Mouse (Mus musculus) splenic B cell, adult 2 months (primary cell): ENCODE measurements around the gene Dnajc5.

ENCODE experiments used
- DNase-seq: peaks from one replicate; pipeline ENCODE4 v3.0.0-alpha.2; 2011; ENCODE audit warnings: low read depth, low spot score
- H3K27me3 ChIP-seq: 2 replicates; pipeline ENCODE4 v1.6.1; 2012; ENCODE audit warnings: mild to moderate bottlenecking, low read length, moderate library complexity, mixed read lengths; ENCODE audit not compliant: control insufficient read depth, poor library complexity, insufficient read depth, severe bottlenecking
- H3K36me3 ChIP-seq: 2 replicates; pipeline ENCODE4 v1.6.1; 2012; ENCODE audit warnings: mild to moderate bottlenecking, low read length, moderate library complexity, mixed read lengths; ENCODE audit not compliant: control insufficient read depth, poor library complexity, insufficient read depth, severe bottlenecking

The Dnajc5 gene

DNA sequence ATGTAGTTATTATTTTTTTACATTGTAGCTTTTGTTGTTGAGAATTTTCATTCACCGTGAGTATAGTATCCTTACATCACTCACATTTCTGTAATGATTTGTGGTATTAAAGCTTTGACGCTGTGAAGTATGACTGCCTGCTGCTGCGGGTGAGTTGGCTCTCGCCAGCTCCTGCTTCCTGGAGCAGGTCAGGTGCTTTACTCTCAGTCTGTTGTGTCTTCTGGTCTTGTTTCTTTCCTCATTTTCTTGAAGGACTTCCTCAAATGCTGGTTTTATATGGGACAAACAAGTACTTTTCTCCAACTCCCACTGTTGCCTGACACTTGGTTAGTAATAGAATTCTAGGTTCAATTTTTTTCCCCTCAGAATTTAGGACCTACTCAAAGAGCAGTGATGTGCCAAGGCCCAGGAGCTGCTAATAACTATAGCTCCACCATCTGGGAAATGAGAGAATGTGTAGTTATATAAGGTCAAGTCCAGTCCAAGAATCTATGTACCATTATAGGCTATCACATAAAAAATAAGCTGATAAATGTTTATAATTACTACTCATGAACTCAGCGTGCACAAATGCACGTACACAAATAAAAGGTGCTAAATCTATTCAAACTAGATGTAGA lies 21.6 kb downstream of the Dnajc5 start:
- Histone ChIP-seq H3K36me3 (peaks cover 5% of the 10 kb centered on the region; the same call in 1 of the 2 replicates), H3K27me3 (no peaks in the 10 kb centered on the region)
- DNase-seq: no peak

DNA sequence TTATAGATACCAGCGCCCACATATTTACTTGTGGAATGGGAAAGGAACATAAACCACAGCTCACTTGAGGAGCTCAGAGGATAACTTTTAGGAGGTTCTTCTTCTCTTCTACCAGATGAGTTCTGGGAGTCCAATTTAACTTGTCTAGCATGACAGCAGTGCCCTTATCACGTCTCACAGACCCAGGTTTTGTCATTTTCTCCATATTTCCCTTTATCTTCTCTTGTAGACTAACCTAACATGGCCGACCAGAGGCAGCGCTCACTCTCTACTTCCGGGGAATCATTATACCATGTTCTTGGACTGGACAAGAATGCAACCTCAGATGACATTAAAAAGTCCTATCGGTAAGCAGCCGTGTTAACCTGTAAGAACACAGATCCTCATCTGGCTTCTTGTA lies 25.9 kb downstream of the Dnajc5 start:
- Histone ChIP-seq H3K27me3 (no peaks in the 10 kb centered on the region), H3K36me3 (peaks cover 19% of the 10 kb centered on the region)
- no peak for DNase-seq

DNA sequence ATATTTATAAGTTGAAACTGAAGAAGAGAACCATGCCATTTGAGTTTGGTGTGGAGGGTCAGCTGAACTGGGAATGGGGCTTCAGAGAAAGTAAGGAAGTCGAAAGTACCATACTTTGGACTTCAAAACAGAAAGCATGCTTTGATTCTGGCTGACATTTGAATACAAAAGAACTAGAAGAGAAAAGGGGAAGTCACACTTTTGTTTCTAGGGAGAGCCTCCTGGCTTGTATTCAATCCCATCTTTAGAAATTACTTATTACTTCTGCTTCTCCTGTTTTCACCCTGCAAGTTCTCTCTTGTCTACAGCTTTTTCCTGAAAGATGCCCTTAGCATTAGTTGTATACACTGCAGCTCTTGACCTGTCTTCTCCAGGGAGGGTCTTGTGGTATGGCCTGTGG lies 27.9 kb downstream of the Dnajc5 start:
- DNase-seq: peak; percentile 18
- H3K27me3 ChIP-seq: no peaks in the 10 kb centered on the region
- H3K36me3 ChIP-seq: peaks cover 29% of the 10 kb centered on the region

DNA sequence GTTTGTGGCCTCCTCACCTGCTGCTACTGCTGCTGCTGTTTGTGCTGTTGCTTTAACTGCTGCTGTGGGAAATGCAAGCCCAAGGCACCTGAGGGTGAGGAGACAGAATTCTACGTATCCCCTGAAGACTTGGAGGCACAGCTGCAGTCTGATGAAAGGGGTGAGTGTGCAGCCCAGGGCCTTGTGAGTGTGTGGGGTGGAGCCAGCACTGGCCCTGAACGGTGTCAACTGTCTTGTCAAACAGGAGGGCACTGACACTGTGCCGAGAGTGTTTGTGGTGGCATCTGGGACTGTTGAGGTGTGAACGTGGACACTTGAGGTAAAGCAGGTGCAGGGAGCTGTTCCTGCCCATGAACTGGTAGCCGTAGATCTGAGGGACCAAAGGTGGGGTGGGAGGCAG lies 28.4 kb downstream of the Dnajc5 start:
- DNase-seq: no peak
- Histone ChIP-seq H3K27me3 (no peaks in the 10 kb centered on the region), H3K36me3 (peaks cover 29% of the 10 kb centered on the region)

DNA sequence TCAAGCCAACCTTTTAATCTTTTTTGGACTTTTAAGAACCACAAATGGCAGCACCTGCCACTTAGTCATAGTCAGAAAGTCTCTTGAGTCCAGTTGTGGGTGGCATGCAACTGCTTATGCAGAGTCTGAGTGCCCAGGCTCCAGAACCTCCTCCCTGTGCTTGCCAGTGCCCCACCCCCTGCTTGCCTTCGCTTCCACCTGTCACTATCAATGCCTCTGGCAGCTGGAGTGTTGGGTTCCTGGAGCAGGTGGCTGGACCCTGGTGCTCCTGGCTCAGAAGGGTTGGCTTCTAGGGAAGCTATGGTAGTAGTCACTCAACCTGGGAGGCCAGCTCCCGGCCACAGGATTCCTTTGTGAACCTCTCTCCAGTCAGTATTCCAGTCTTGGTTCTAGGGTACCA lies 29.9 kb downstream of the Dnajc5 start:
- no peaks in the 10 kb centered on the region for H3K27me3 ChIP-seq
- peaks cover 27% of the 10 kb centered on the region for H3K36me3 ChIP-seq
- DNase-seq: no peak

DNA sequence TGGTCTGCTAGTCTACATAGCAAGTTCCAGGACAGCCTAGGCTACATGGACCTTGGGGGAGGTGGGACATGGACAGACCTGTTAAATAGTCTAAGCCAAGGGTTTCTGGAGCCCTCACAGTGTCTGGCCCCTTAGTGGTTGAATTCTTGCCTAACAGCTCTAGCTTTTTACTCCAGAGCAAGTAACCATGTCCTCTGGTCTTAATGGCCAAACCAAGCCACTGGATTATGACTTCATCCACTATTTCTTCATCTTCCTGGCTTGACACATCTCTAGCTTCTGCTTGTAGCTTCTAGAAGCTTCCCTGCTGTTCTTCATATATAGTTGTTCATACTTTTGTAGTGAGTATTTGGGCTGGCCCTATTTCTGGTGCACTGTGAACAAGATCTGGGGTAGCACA lies 33.5 kb downstream of the Dnajc5 start:
- DNase-seq: no peak
- peaks cover 19% of the 10 kb centered on the region for H3K36me3 ChIP-seq
- no peaks in the 10 kb centered on the region for H3K27me3 ChIP-seq

DNA sequence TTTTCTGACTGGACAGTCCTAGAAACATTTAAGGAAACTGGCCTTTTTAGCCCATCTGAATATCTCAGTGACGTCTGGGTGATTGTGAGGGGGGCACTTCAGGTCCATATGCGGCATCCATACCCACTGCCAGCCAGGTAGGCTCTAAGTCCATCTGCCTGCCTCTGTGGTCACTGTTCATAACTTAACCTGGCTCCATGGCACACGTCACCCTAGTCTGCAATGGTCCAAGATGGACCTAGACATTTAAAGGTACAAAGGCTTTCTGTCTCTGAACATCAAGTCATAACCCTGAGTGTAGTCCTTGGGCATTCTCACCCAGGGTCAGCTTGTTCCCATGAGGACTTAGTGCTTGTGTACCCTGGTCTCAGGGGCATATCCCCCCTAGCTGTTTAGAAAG lies 47.1 kb downstream of the Dnajc5 start:
- Histone ChIP-seq H3K36me3 (0 out of 2 replicates have a peak, but pooled peaks cover 1% of the 10 kb centered on the region), H3K27me3 (no peaks in the 10 kb centered on the region)
- DNase-seq: no peak

DNA sequence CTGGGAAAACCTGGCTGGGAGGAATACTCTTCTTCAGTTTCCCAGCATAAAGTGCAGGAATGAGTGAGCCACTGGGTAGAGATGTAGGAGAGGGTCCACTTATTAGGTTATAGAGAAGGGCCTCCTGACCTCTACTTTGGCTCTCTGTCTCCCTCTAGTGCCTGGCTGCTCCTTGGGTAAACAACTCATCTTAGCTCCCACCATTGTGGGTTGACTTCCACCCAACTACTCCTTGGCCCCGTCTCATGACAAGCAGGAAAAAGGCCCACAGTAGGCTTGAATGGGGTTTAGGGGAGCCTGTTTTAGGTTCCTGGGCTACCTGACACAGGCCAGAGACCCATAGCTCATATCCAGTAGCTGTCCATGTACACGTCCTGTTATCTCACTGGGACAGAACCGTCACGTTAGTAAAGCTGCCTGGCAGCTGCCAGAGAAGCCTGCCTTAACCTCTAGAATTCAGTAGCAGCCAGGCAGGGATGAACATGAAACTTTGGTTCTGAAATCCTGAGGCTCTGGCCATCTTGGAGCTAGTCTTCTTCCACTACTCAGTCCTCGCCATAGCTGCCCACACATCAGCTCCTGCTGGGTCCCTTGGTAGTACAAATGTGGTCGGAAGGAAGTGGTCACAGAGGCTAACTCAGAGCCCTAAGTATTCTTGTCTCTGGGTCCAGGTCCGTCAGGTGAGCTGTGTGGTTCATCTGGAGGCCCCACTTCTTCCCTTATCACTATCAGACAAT lies 48.2 kb downstream of the Dnajc5 start:
- DNase-seq: peak; percentile 72

DNA sequence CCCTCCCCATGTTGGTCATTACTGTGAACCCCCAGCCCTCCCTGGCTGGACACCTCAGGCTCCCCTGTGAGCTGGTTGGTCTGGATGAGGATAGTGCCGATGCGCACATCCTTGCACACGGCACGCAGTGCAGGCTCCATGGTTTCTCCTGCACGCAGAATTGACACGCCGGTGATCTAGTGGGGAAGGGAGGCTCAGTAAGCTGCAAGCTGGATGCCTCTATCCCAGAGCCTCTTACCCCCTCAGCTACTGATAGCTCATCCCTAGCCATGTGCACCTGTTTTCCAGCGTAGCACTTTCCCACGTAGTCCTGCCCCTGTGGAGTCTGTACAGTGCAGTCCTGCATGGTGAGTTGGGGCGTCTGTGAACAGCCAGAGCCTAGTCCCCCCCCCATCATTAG lies 49.6 kb downstream of the Dnajc5 start:
- DNase-seq: no peak
- Histone ChIP-seq H3K27me3 (no peaks in the 10 kb centered on the region), H3K36me3 (0 out of 2 replicates have a peak, but pooled peaks cover 1% of the 10 kb centered on the region)

More for the DNA sequence above, 48.2 kb downstream of the Dnajc5 start:
- Histone ChIP-seq H3K36me3 (0 out of 2 replicates have a peak, but pooled peaks cover 1% of the 10 kb centered on the region), H3K27me3 (no peaks in the 10 kb centered on the region)

DNA sequence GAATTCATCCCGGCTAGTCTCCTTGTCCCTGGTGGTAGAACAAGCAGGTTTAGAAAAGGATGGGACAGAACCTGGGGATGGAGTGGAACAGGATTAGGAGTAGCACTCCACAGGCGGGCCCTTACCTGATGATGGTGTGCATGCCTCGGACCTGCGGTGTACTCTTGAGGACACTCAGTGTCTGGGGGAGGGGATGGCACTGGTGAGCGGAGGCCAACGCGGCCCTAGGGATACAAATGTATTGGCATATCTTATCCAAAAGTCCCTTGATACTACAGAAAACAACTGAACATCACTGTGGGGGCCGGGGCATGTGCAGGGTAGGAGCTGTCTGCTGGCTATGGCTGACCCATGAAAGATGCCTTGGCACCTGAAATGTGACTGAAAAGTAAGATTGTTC lies 50.1 kb downstream of the Dnajc5 start:
- DNase-seq: no peak
- Histone ChIP-seq H3K27me3 (no peaks in the 10 kb centered on the region), H3K36me3 (0 out of 2 replicates have a peak, but pooled peaks cover 1% of the 10 kb centered on the region)

DNA sequence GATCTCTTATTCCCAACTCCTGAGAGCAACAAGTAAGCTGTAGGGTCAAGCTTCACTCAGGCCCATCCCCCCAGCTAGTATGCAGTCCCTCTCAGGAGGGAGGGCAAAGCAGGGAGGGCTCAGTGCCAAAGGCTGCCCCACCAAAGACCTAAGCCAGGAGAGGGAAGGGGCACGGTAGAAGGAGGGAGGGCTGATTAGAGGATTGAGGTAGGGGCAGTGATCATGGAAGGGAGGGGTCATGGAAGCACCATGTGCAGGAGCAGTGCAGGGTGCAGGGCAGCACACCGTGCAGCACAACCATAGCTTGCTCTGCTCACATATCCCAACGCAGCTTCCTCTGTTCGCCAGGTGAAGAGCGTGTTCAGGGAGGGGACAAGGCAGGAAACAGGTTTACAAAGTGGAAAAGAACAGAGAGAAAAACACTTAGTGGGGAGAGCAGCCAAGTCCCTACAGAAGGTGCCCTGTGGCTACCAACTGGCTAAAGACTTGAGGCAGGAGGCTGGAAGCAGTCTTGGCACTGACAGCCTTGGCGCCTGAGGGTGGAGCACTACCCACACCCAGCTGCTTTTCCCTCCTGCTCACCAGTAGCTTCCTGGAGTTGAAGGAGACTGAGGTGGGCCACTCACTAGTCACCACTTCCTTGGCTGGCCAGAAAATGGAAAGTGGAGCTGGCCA lies 50.8 kb downstream of the Dnajc5 start:
- no peaks in the 10 kb centered on the region for H3K27me3 ChIP-seq
- DNase-seq: no peak

DNA sequence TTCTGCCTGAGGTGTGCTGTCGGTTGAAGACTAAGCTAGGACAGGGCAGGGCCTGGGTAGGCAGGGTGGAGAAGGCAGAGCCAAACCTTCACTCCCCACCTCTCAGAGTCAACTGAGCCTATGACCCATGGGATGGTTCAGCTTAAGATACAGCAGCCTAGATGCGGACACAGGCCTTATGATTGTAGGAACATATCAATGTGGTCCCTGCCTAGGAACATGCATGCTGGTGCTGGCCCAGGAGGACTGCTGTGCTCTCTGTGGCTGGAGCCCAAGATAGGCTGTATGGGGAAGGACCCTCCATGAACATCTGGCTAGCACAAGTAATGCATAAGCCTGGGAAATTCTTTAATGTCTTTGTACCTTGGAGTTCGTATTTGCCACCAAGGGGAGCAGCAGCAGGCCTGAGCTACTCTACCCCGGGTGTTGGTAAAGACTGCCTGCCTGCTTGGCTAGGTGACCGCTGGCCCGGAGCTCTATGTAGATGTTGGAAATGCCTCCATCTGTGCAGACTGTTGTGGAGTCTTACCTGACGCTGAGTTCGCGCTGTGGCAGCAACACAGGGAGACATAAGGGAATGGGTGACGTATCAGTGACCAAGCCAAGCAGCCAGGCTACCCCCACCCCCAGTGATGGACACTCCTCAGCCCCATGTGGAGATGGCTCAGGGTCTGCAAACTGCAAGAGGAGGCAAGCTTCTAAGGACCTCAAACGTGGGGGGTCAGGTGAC lies 51.8 kb downstream of the Dnajc5 start:
- no peak for DNase-seq
- 0 out of 2 replicates have a peak, but pooled peaks cover 1% of the 10 kb centered on the region for H3K36me3 ChIP-seq
- no peaks in the 10 kb centered on the region for H3K27me3 ChIP-seq

More for the DNA sequence above, 50.8 kb downstream of the Dnajc5 start:
- 0 out of 2 replicates have a peak, but pooled peaks cover 1% of the 10 kb centered on the region for H3K36me3 ChIP-seq

DNA sequence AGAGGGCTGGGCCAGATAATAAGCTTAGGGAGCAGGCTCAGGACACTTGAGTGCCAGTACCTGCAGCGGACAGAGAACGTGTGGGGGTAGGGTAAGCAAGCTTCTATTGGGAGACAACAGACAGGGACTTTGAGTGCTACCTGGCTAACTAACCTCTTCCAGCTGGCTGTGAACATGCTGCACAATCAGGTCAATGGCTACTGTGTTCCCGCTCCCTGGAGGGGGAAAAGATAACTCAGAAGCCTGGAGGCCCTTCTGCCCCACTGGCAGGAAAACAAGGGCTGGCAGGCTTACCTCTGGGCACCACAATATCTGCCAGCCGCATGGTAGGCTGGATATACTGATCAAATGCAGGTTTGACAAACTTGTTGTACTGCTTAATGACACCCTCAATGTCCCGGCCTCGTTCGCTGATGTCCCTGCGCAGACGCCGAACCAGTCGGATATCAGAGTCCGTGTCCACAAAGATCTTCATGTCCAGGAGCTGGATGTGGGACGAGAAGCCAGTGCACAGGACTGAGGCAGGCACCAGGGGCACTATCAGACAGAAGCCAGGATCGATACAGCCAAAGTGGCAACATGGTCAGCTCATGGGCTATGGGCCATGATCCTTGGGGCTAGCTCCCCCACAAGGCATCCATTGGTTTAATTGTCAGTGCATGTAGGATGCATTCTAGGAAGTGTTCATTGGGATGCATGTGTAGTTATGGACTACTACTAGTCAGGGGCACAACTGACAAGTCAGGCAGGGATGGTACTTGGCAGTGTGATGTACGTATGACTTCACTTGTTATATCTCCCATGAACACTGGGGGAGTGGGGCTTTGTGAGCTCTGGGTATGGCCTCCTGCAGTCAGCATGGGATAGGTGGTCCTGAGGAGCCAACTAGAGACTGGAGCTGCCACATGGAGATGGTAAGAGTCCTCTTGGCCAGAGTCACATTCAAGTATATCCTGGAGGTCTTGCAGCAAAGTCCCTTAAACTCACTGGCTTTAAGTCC lies 52.9 kb downstream of the Dnajc5 start:
- no peaks in the 10 kb centered on the region for H3K27me3 ChIP-seq
- 0 out of 2 replicates have a peak, but pooled peaks cover 1% of the 10 kb centered on the region for H3K36me3 ChIP-seq
- DNase-seq: no peak
